Mouse (Mus musculus): ENCODE results near the gene Ppp1r1c.
"Not testable (repeated sequence)": the region's sequence is repeated elsewhere in the genome, so short reads cannot be mapped to it uniquely, and the experiment has no call there.

Gene Ppp1r1c

GRCm38 (mm10) chr2:79751685-79752084 is 44.1 kb downstream of the Ppp1r1c start:
- no peak for DNase-seq

GRCm38 (mm10) chr2:79760018-79760417 is 52.4 kb downstream of the Ppp1r1c start:
- no peak for DNase-seq

GRCm38 (mm10) chr2:79762723-79763388 is 55.3 kb downstream of the Ppp1r1c start:
- DNase-seq: no peak

GRCm38 (mm10) chr2:79765032-79765431 is 57.5 kb downstream of the Ppp1r1c start:
- DNase-seq: no peak

DNA sequence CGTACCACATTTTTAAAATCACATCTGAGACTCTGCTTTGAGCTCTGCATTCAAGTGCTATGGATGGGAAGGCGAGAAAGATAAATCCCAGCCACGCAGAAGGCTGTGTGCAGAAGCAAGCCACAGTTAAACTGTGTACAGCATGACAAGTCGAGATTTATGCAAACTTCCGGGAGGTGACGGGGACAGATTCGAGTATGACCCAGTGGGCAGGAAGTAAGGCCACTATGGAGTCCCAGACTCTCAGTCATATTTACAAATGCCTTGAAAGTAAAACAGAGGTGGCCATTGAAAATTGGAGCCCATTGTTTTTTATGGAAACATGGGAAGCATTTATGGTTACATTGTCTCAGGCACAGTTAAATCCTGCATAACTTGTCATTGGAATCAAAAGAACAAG is 58.1 kb downstream of the Ppp1r1c start:
- DNase-seq: no peak

- no peak for DNase-seq
These were observed 61.0 kb downstream of the Ppp1r1c start for GRCm38 (mm10) chr2:79768625-79769024.

GRCm38 (mm10) chr2:79770307-79770706 is 62.7 kb downstream of the Ppp1r1c start:
- DNase-seq: no peak

DNA sequence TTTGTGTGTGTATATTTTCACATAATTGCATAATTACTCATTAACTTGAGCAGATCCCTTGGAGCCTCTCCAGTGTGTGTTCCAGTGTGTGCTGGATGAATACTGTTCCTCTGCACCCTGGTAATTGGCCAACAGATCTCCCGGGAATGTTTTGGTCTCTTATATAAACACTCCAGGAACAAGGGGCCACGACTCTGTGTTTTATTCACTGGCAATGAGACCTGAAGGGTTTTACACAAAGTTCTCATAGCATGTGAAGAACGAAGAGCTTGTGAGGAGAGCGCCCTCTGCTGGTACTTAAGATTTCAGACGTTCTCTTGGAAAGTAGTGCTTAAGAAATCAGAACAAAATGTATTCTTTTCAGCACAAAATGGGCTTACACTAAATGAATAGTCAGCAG is 66.8 kb downstream of the Ppp1r1c start:
- peak; percentile 74 for DNase-seq

DNA sequence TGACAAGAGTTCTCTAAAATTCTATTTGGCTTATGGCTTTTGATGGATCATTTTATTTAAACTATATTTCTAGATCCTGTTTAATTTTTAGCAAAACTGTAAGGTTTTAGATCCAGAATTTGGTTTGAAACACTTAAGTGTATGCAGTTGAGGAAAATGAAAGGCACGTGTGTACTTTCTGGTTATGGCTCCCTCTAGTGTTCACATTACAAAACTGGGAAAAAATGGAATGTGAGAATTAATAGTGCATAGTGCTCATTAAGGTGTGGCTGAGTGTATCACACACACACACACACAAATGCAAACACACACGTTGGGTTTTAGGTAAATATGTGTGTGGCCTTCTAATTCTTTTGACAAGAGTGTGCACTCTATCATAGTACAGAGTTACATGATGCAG is 70.2 kb downstream of the Ppp1r1c start:
- no peak for DNase-seq

DNA sequence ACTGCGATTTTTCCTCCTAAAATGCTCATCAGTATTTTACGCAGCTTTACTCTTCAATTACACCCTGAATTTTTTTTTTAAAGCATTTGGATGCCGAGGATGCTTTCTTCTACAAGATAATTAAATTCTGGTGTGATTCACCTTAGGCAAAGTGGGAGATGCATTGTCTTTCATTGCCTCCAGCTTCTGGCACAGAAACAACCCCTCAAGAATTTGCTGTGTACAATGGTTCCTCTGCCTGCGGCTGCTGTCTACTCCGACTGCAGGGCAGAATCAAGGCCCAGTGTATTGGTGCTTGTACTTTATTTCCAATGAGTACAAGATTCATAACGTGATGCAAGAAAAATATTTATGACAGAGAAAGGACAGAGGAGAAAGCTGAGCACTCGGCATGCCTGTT is 73.2 kb downstream of the Ppp1r1c start:
- no peak for DNase-seq

DNA sequence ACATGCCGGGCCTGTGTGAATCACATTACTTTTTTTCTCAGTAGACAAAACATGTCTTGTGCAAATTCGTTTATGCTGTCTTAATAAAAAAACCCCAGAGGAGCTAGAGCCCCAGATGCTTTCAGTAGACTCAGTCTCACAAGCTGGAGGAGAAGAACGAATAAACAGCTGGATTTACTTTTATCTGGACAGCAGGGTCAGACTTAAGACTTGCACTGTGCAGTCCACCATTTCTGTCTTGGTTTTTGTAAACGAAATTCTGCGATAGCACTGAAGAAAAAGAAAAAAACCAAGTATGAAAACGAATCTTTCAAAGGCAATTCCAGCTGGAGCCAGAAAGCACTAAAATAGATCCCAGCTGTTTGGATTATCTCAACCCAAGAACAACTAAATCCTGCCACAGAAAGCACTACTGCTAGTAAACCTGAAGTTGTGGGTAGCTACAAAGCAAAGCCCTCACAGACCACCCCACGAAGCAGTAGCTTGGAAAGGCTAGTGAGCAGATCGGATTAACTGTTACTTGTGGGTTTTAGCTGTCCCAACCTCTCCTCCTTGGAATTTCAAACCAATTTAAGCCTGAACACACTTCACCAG is 78.1 kb downstream of the Ppp1r1c start:
- no peak for DNase-seq

DNA sequence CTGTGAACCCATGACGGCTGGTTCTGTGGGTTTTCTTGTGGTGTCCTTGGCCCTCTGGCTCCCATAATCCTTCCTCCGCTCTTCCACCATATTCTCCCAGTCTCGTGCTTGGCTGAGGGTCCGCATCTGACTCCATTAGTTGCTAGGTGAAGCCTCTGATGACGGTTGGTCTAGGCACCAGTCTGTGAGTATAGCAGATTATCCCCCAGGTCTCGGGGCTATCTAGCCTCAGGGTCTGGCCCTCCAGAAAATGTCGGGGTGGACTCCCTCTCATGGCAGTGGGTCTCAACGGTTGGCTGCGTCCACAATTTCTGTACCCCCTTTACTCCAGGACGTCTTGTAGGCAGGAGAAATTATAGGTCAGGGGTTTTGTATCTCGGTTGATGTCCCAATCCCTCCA is 78.9 kb downstream of the Ppp1r1c start:
- DNase-seq: no peak

- no peak for DNase-seq
These were observed 85.6 kb downstream of the Ppp1r1c start for GRCm38 (mm10) chr2:79793186-79793585.

DNA sequence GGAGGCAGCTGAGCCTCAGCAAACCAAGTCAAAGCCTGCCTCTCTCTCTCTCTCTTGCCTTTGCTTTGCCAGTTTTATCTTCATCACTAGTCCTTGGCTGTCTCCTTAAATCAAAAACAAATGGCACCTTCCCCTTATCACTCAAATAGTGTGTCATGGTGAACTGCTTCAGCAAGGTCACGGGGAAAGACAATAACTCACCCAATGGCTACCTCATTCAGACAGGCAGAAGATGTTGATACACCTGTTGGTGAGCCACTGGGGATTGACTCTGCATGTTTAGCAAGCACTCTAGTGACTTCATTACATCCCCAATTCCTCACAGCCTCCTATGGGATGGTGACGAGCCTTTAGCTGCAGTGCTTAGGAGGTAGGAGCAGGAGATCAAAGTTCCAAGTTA is 89.9 kb downstream of the Ppp1r1c start:
- no peak for DNase-seq

DNA sequence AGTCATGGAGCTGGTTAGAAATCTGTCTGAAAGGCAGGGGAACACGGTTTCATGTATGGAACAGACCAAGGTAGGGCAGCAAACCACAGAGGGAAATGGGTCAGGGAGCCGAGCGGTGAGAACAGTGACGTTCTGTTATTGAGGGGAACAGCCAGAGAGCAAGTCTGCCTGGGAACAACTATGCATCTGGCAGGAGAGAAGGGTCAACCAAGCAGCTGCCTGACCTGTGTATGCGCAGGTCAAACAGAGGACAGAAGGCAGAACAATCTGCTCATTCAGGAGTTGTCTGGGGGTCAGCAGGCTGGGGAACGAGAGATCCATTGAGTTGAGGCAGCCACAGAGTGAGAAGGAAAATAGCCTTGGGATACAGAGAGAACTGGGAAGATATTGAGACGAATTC is 91.0 kb downstream of the Ppp1r1c start:
- DNase-seq: no peak

- no peak for DNase-seq
These were observed 108.3 kb downstream of the Ppp1r1c start for GRCm38 (mm10) chr2:79815708-79816484.

- no peak for DNase-seq
These were observed 112.0 kb downstream of the Ppp1r1c start for GRCm38 (mm10) chr2:79819543-79819942.

GRCm38 (mm10) chr2:79825853-79826252 is 118.3 kb downstream of the Ppp1r1c start:
- no peak for DNase-seq

- DNase-seq: no peak
These were observed 131.5 kb downstream of the Ppp1r1c start for GRCm38 (mm10) chr2:79839090-79839489.

DNA sequence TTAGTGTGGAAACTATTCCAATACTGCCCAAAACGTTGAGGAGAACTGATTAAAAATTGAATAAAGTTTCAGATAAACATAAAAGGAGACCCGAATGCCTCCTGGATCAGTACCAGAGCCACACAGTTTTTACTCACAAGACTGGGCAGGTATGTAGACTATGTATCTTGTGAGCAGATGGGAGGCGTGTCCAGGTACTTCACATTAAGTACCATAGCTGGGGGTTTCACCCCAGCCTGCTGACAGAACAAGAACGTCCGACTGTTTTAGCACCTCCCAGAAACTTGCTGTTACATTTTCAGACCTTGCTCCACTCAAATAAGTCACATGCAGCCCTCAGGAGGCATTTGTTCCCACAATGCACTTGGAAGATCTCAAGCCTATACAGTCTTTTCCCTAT is 131.9 kb downstream of the Ppp1r1c start:
- no peak for DNase-seq

GRCm38 (mm10) chr2:79847396-79847795 is 139.8 kb downstream of the Ppp1r1c start:
- DNase-seq: not testable (repeated sequence)

- DNase-seq: no peak
These were observed 149.3 kb downstream of the Ppp1r1c start for GRCm38 (mm10) chr2:79856874-79857273.

DNA sequence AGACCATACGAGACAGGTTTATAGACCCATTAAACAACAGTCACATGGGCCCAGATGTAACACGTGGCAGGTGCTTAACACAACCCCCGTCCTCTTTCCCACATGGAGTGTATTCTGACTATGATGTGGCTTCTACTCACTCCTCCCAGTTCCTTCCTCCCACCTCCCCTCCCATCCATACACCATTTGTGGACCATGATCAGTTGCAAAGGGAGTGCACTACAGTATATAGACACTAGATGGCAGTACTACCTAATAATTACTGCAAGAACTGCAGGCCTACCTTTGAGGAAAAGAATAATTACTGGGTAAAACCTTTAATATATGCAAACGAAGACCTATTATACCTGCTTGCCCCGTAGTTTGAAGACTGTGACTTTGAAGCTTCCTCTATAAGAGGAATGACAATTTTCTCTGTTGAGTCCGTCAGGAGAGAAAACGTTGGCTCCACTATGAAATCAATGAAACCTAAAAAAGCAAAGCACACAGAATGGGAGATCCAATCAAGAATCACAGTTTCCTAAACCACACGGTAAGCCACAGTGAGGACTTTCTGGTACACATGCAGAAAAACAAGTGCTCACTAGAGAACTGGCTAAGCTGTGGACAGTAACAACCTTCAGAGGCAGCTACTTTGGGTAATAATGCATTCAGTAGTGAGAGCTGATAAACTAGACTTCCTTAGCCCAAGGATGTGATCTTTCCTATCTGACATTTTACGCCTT is 157.9 kb downstream of the Ppp1r1c start:
- DNase-seq: peak; percentile 55

Data from cerebellum, adult 9-10 months (tissue).